Mouse (Mus musculus): ENCODE measurements at regions not wholly inside any gene's neighbourhood (a gene's known extent, or its start where the extent isn't known, plus 50 kb on each side); places are given as distances from the start of the nearest gene placed in this dataset.

DNA sequence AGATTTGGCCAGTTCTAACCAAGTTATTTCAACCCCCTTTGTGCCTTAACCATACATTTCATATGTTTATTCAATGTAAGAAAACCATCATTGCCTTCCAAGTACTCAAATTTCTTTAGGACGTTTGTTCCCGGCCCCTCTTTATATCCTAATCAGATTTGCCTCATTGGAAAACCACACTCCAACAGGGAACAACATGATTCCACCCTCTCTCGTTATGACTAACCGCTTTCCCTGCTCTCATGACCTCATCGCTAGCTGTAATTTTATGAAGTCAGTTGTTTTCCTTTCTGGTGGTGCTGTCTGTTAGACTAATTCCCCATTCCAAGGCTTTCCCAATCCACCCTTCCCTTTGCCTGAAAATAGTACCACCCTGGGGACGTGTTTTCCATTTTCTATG, 165.0 kb downstream of the Plod2 start:
- 86% methylated on average over 6 of the region's 6 CpGs for WGBS
- no peak for TF ChIP-seq POLR2A (IDR thresholded peaks at IDR 0.05; ENCODE audit: control insufficient read depth, extremely low read depth, insufficient read depth, low read length, poor library complexity)
- no peak for TF ChIP-seq CTCF (IDR thresholded peaks at IDR 0.05; ENCODE audit: borderline replicate concordance, control insufficient read depth, extremely low read depth, insufficient read depth, low read length, poor library complexity)
- no peak for DNase-seq

DNA sequence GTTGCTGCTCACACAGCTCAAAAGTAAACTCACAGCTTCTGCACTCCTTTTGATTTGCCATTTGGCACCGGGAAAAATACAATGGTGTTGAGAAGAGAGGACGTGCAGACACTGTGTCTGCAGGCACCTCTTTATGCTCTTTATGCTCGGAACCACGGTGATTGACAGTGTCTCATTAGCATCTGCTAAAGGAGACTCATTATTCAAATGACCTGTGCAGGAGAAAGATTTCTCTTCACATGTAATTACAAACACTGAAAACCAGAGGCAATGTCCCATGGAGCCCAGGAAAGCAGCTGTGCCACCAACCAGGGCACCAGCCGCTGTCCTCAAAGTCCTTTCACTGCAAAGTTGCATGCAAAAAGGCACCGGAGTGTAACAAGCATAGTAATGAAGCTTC, 175.2 kb downstream of the Plod2 start:
- H3K4me1 ChIP-seq (replicated peaks; ENCODE audit: control insufficient read depth, insufficient read depth, low read length), result no peaks in the 10 kb centered on the region
- no peaks in the 10 kb centered on the region for H3K27me3 ChIP-seq (ENCODE audit: control insufficient read depth, insufficient read depth, low read length)
- no peaks in the 10 kb centered on the region for H3K36me3 ChIP-seq (ENCODE audit: control insufficient read depth, insufficient read depth, low read length)
- DNase-seq, result no peak
- TF ChIP-seq POLR2A (IDR thresholded peaks at IDR 0.05; ENCODE audit: control insufficient read depth, extremely low read depth, insufficient read depth, low read length, poor library complexity), result no peak
- H3K27ac ChIP-seq (ENCODE audit: control insufficient read depth, insufficient read depth, low read length), result no peak overlapping the region
- no peak overlapping the region for H3K4me3 ChIP-seq (ENCODE audit: control insufficient read depth, insufficient read depth, low read length)
- 81% methylated on average over 6 of the region's 6 CpGs for WGBS

More for the DNA sequence above, 165.0 kb downstream of the Plod2 start:
- Histone ChIP-seq H3K36me3 (ENCODE audit: control insufficient read depth, insufficient read depth, low read length) (no peaks in the 10 kb centered on the region), H3K4me3 (ENCODE audit: control insufficient read depth, insufficient read depth, low read length) (no peak overlapping the region), H3K27me3 (ENCODE audit: control insufficient read depth, insufficient read depth, low read length) (no peaks in the 10 kb centered on the region), H3K27ac (ENCODE audit: control insufficient read depth, insufficient read depth, low read length) (no peak overlapping the region), H3K4me1 (replicated peaks; ENCODE audit: control insufficient read depth, insufficient read depth, low read length) (no peaks in the 10 kb centered on the region)

DNA sequence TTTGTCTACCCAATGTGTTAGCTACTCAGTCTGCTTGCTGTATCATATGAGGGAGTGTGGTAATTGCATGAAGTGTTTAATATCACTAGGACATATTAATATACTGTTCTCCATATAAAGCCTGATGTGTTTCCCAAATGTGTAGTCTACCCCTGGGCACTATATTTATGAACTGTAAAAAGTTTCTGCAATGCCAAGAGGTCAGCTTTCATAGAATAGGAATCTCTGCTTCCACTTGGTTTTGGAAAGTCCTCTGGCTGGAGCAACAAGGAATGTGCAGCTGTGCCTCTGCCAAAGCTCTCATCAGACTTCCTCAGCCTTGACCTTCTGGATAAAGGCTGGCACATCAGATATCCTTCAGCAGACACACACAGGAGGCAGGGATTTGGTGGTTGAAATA, 176.3 kb downstream of the Plod2 start:
- no peak for DNase-seq
- no peak for TF ChIP-seq CTCF (IDR thresholded peaks at IDR 0.05; ENCODE audit: borderline replicate concordance, control insufficient read depth, extremely low read depth, insufficient read depth, low read length, poor library complexity)
- no peak for TF ChIP-seq POLR2A (IDR thresholded peaks at IDR 0.05; ENCODE audit: control insufficient read depth, extremely low read depth, insufficient read depth, low read length, poor library complexity)
- Histone ChIP-seq H3K4me1 (replicated peaks; ENCODE audit: control insufficient read depth, insufficient read depth, low read length) (no peaks in the 10 kb centered on the region), H3K27me3 (ENCODE audit: control insufficient read depth, insufficient read depth, low read length) (no peaks in the 10 kb centered on the region), H3K36me3 (ENCODE audit: control insufficient read depth, insufficient read depth, low read length) (no peaks in the 10 kb centered on the region), H3K4me3 (ENCODE audit: control insufficient read depth, insufficient read depth, low read length) (no peak overlapping the region), H3K27ac (ENCODE audit: control insufficient read depth, insufficient read depth, low read length) (no peak overlapping the region)

- 89% methylated on average over 6 of the region's 6 CpGs for WGBS
- H3K4me3 ChIP-seq (ENCODE audit: control insufficient read depth, insufficient read depth, low read length), result no peak overlapping the region
- H3K36me3 ChIP-seq (ENCODE audit: control insufficient read depth, insufficient read depth, low read length), result no peaks in the 10 kb centered on the region
- H3K4me1 ChIP-seq (replicated peaks; ENCODE audit: control insufficient read depth, insufficient read depth, low read length), result no peaks in the 10 kb centered on the region
- H3K27me3 ChIP-seq (ENCODE audit: control insufficient read depth, insufficient read depth, low read length), result no peaks in the 10 kb centered on the region
- DNase-seq, result no peak
- no peak for TF ChIP-seq POLR2A (IDR thresholded peaks at IDR 0.05; ENCODE audit: control insufficient read depth, extremely low read depth, insufficient read depth, low read length, poor library complexity)
- TF ChIP-seq CTCF (IDR thresholded peaks at IDR 0.05; ENCODE audit: borderline replicate concordance, control insufficient read depth, extremely low read depth, insufficient read depth, low read length, poor library complexity), result no peak
- no peak overlapping the region for H3K27ac ChIP-seq (ENCODE audit: control insufficient read depth, insufficient read depth, low read length)
These were observed 177.2 kb downstream of the Plod2 start for GRCm38 (mm10) chr9:92719251-92719650.

DNA sequence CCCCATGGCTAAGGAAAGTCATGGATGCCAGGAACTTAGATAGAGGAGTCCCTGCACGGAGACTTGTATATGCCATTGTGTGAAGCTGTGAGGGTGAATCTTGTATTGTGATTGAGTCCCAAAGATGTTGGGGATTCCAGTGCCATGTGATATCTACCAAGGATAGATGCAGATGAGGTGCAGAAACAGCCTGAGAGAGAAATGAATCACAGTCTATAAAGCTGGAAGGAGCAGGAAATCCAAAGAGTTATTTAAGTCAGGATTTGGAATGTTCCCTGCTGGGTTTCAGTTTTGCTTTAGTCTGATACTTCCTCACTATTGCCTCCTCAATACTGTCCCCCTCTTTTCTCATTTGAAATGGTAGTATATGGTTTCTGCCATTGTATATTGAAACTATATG, 186.8 kb downstream of the Plod2 start:
- no peak overlapping the region for H3K27ac ChIP-seq (ENCODE audit: control insufficient read depth, insufficient read depth, low read length)
- no peaks in the 10 kb centered on the region for H3K4me1 ChIP-seq (replicated peaks; ENCODE audit: control insufficient read depth, insufficient read depth, low read length)
- no peak overlapping the region for H3K4me3 ChIP-seq (ENCODE audit: control insufficient read depth, insufficient read depth, low read length)
- TF ChIP-seq CTCF (IDR thresholded peaks at IDR 0.05; ENCODE audit: borderline replicate concordance, control insufficient read depth, extremely low read depth, insufficient read depth, low read length, poor library complexity) (no peak), POLR2A (IDR thresholded peaks at IDR 0.05; ENCODE audit: control insufficient read depth, extremely low read depth, insufficient read depth, low read length, poor library complexity) (no peak)
- 90% methylated on average over 1 of the region's 1 CpGs for WGBS
- H3K27me3 ChIP-seq (ENCODE audit: control insufficient read depth, insufficient read depth, low read length), result no peaks in the 10 kb centered on the region
- DNase-seq, result no peak
- no peaks in the 10 kb centered on the region for H3K36me3 ChIP-seq (ENCODE audit: control insufficient read depth, insufficient read depth, low read length)

DNA sequence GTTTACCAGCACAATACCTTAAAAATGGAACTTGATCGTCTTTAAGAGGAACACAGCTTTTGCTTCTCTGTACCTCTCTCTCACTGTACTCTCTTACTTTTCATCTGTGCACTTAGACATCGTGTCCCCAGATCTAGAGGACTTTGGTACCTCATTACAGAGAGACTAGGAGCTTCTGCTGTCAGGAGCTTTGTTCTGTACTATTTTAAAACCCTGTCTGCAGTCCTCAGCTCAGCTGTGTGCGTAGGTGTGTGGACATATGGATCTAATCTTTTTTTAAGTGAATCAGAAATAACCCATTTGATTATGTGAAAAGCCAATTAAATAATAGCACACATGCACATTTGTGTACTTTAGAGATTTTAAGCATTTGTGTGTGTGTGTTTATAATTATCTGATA, 189.4 kb downstream of the Plod2 start:
- no peaks in the 10 kb centered on the region for H3K4me1 ChIP-seq (replicated peaks; ENCODE audit: control insufficient read depth, insufficient read depth, low read length)
- no peak overlapping the region for H3K27ac ChIP-seq (ENCODE audit: control insufficient read depth, insufficient read depth, low read length)
- 83% methylated on average over 3 of the region's 3 CpGs for WGBS
- DNase-seq, result no peak
- no peaks in the 10 kb centered on the region for H3K27me3 ChIP-seq (ENCODE audit: control insufficient read depth, insufficient read depth, low read length)
- H3K36me3 ChIP-seq (ENCODE audit: control insufficient read depth, insufficient read depth, low read length), result no peaks in the 10 kb centered on the region
- TF ChIP-seq POLR2A (IDR thresholded peaks at IDR 0.05; ENCODE audit: control insufficient read depth, extremely low read depth, insufficient read depth, low read length, poor library complexity), result no peak
- no peak for TF ChIP-seq CTCF (IDR thresholded peaks at IDR 0.05; ENCODE audit: borderline replicate concordance, control insufficient read depth, extremely low read depth, insufficient read depth, low read length, poor library complexity)
- H3K4me3 ChIP-seq (ENCODE audit: control insufficient read depth, insufficient read depth, low read length), result no peak overlapping the region

DNA sequence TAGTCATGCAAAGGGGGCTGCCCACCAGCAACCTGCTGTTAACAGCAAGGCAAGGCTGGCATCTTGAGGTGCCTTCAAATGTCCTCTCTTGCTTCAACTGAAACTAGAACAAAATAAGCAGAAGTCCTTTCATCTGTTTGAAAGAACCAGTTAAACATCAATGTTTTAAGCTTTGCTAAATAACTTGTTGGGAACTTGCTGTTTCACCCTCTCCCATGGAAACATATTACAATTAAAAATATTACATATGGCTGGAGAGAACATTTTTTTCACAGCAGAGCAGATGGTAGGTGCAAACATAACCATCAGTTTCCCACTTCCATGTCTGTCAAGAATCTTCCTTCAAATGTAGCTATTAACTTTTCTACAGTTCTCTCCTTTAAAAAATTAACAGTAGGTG, 225.5 kb downstream of the Plod2 start:
- H3K27me3 ChIP-seq (ENCODE audit: control insufficient read depth, insufficient read depth, low read length), result no peaks in the 10 kb centered on the region
- no peaks in the 10 kb centered on the region for H3K4me1 ChIP-seq (replicated peaks; ENCODE audit: control insufficient read depth, insufficient read depth, low read length)
- no peak for DNase-seq
- no peak overlapping the region for H3K27ac ChIP-seq (ENCODE audit: control insufficient read depth, insufficient read depth, low read length)
- no peak overlapping the region for H3K4me3 ChIP-seq (ENCODE audit: control insufficient read depth, insufficient read depth, low read length)
- H3K36me3 ChIP-seq (ENCODE audit: control insufficient read depth, insufficient read depth, low read length), result no peaks in the 10 kb centered on the region
- TF ChIP-seq POLR2A (IDR thresholded peaks at IDR 0.05; ENCODE audit: control insufficient read depth, extremely low read depth, insufficient read depth, low read length, poor library complexity) (no peak), CTCF (IDR thresholded peaks at IDR 0.05; ENCODE audit: borderline replicate concordance, control insufficient read depth, extremely low read depth, insufficient read depth, low read length, poor library complexity) (no peak)
